Mouse (Mus musculus) forebrain, embryonic 14.5 days (tissue): ENCODE measurements around the gene Rbm15. TPM values are rescaled to one million over a fixed set of nuclear protein-coding genes. Genes with fewer than 3 reads are reported as not detected.

Source experiments
- ATAC-seq: fragments of 200-750 bp; cut with Nextera tagmentation; 2 replicates; pipeline ENCODE4 v1.8.0; 2017; ENCODE audit warnings: mild to moderate bottlenecking, moderate library complexity
- DNase-seq: peaks from one replicate; pipeline ENCODE4 v3.0.0-alpha.2; 2015; ENCODE audit warnings: low spot score
- H3K27ac ChIP-seq: fragments of 300-500 bp; sonication (generic); 2 replicates; pipeline ENCODE4 v1.5.1; 2014; ENCODE audit warnings: low read depth, mild to moderate bottlenecking, control low read depth, low read length, moderate library complexity
- H3K27me3 ChIP-seq: fragments of 300-500 bp; sonication (generic); replicated peaks from 2 replicates; pipeline ENCODE4 v1.6.1; 2014; ENCODE audit warnings: low read length, control low read depth, mixed read lengths; ENCODE audit not compliant: control insufficient read depth, insufficient read depth
- H3K36me3 ChIP-seq: fragments of 300-500 bp; sonication (generic); 2 replicates; pipeline ENCODE4 v1.6.1; 2014; ENCODE audit warnings: low read length, control low read depth; ENCODE audit not compliant: control insufficient read depth, insufficient read depth
- H3K4me1 ChIP-seq: fragments of 300-500 bp; sonication (generic); 2 replicates; pipeline ENCODE4 v1.6.1; 2014; ENCODE audit warnings: antibody characterized with exemption, low read length, control low read depth; ENCODE audit not compliant: control insufficient read depth, insufficient read depth
- H3K4me2 ChIP-seq: fragments of 300-500 bp; sonication (generic); 2 replicates; pipeline ENCODE4 v1.6.1; 2014; ENCODE audit warnings: mild to moderate bottlenecking, control low read depth, low read length
- H3K4me3 ChIP-seq: fragments of 300-500 bp; sonication (generic); 2 replicates; pipeline ENCODE4 v1.5.1; 2014; ENCODE audit warnings: low read depth, low read length, control low read depth
- H3K9ac ChIP-seq: fragments of 300-500 bp; sonication (generic); 2 replicates; pipeline ENCODE4 v1.6.1; 2014; ENCODE audit warnings: mild to moderate bottlenecking, low read length, control low read depth, moderate library complexity
- H3K9me3 ChIP-seq: fragments of 300-500 bp; sonication (generic); replicated peaks from 2 replicates; pipeline ENCODE4 v1.6.1; 2016; ENCODE audit warnings: low read length, control low read depth, mixed read lengths; ENCODE audit not compliant: control insufficient read depth
- WGBS: fragments of 180-500 bp; shearing (Covaris S2); extraction: QIAGEN DNeasy Blood & Tissue Kit; methylation state at CpG from one replicate; pipeline ENCODE4 v1.1.7; 2014; 5-methylcytosine and 5-hydroxymethylcytosine counted together
- polyA plus RNA-seq: library from polyadenylated mRNA; unstranded; fragments of >200 nt; fragmentation: Nextera tagmentation; extraction: Ambion mirVana; gene quantifications from 2 replicates; pipeline ENCODE4 v1.2.1, GENCODE M21; 2014

Gene Rbm15
- polyA plus RNA-seq, 1 experiment from 2014 or later, result 9.1 TPM

DNA sequence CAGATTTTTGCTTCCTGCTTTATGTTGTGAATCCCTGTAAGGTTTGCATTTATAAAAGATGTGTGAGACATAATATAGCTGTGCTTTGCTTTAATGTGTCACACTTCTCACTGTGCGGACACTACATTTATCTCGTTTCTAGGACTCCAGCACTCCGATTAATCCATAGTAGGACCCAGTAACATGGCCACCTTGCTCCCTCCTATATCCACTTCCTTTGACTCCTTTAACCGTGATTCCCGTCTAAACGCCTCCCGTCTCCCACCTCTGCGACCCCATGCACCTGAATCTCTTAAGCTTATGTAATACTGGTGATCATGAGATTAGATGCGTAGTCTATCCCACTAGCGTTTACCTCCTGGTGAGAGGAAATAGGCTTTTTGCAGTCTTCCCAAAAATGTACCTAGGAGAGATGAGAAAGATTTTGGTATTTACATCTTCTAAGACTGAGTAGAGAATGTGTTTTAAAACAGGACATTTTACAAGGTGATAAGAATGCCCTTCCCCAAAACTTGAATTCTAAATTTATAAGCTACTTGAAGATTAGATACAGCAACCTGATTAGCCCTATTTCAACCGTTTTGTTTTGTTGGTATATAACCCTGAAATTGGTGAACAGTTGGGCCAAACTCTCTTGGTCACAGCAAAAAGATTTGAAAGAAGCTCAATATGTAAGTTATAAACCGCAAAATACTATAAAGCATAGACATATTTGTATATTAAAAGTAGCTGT lies 895 bp upstream of the Rbm15 start:
- no peak for ATAC-seq
- no peak for DNase-seq
- 11% methylated on average over 12 of the region's 12 CpGs for WGBS
- Histone ChIP-seq H3K4me2 (peak overlapping the region; percentile 62), H3K4me3 (peak overlapping the region; percentile 96), H3K4me1 (peaks cover 21% of the 10 kb centered on the region), H3K27ac (peak overlapping the region; percentile 94), H3K9ac (peak overlapping the region; percentile 87), H3K36me3 (peaks cover 18% of the 10 kb centered on the region), H3K9me3 (no peaks in the 10 kb centered on the region), H3K27me3 (no peaks in the 10 kb centered on the region)

- Histone ChIP-seq H3K9me3 (no peaks in the 10 kb centered on the region), H3K4me3 (peak overlapping the region; percentile 96), H3K27ac (peak overlapping the region; percentile 94), H3K9ac (peak overlapping the region; percentile 87), H3K4me2 (peak overlapping the region; percentile 62), H3K27me3 (no peaks in the 10 kb centered on the region), H3K4me1 (peaks cover 21% of the 10 kb centered on the region), H3K36me3 (peaks cover 19% of the 10 kb centered on the region)
- whole genome bisulfite sequencing, result 0% methylated on average over 37 of the region's 37 CpGs
- DNase-seq (peak; percentile 100), ATAC-seq (peak; percentile 98)
Measured at GRCm38 (mm10) chr3:107332960-107333380, 503 bp downstream of the Rbm15 start.

- under 1% methylated on average over 75 of the region's 75 CpGs for WGBS
- H3K36me3 ChIP-seq, result peaks cover 22% of the 10 kb centered on the region
- H3K27ac ChIP-seq, result peak overlapping the region; percentile 87
- DNase-seq (peak; percentile 49), ATAC-seq (peak; percentile 7)
- peak overlapping the region; percentile 84 for H3K4me2 ChIP-seq
- peak overlapping the region; percentile 96 for H3K4me3 ChIP-seq
- H3K4me1 ChIP-seq, result peaks cover 21% of the 10 kb centered on the region
- H3K9ac ChIP-seq, result peak overlapping the region; percentile 86
- no peaks in the 10 kb centered on the region for H3K27me3 ChIP-seq
- H3K9me3 ChIP-seq, result no peaks in the 10 kb centered on the region
Measured at GRCm38 (mm10) chr3:107332127-107332959, 1.1 kb downstream of the Rbm15 start.

- peak overlapping the region; percentile 86 for H3K9ac ChIP-seq
- ATAC-seq, result no peak
- H3K9me3 ChIP-seq, result no peaks in the 10 kb centered on the region
- WGBS, result 23% methylated on average over 17 of the region's 17 CpGs
- peak overlapping the region; percentile 96 for H3K4me3 ChIP-seq
- no peak overlapping the region; the same call in 1 of the 2 replicates for H3K27ac ChIP-seq
- peak overlapping the region; percentile 84 for H3K4me2 ChIP-seq
- H3K27me3 ChIP-seq, result no peaks in the 10 kb centered on the region
- peaks cover 24% of the 10 kb centered on the region for H3K36me3 ChIP-seq
- peaks cover 21% of the 10 kb centered on the region for H3K4me1 ChIP-seq
- DNase-seq, result no peak
Measured at GRCm38 (mm10) chr3:107331746-107332126, 1.7 kb downstream of the Rbm15 start.

- no peak overlapping the region for H3K27ac ChIP-seq
- peaks cover 28% of the 10 kb centered on the region for H3K36me3 ChIP-seq
- DNase-seq (no peak), ATAC-seq (no peak)
- H3K9ac ChIP-seq, result peak overlapping the region; percentile 86
- peaks cover 23% of the 10 kb centered on the region for H3K4me1 ChIP-seq
- no peaks in the 10 kb centered on the region for H3K9me3 ChIP-seq
- peak overlapping the region; percentile 96 for H3K4me3 ChIP-seq
- no peaks in the 10 kb centered on the region for H3K27me3 ChIP-seq
- 85% methylated on average over 28 of the region's 28 CpGs for WGBS
- peak overlapping the region; percentile 84 for H3K4me2 ChIP-seq
Measured at GRCm38 (mm10) chr3:107330503-107331424, 2.7 kb downstream of the Rbm15 start.

DNA sequence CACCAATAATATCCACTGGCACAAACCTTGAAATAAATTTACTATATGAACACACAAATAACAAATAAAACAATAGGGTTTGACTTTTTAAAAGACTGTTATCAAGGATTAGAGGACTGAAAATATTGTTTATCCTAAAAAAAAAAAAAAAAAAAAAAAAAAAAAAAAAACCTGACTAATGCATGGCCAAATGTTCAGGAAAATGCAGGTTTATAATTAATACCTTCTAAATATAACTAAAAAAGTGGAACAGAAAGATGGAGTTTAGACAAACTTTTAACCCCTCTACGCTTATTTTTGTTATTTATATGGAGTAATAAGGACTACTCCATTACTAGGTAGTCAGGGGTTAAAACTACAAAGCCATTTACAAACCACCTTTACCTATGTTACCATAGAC lies 7.0 kb downstream of the Rbm15 start:
- no peak overlapping the region for H3K9ac ChIP-seq
- H3K27ac ChIP-seq, result no peak overlapping the region
- H3K9me3 ChIP-seq, result no peaks in the 10 kb centered on the region
- 91% methylated on average over 1 of the region's 1 CpGs for WGBS
- DNase-seq, result no peak
- H3K4me1 ChIP-seq, result peaks cover 43% of the 10 kb centered on the region
- no peak overlapping the region for H3K4me3 ChIP-seq
- H3K27me3 ChIP-seq, result no peaks in the 10 kb centered on the region
- peaks cover 45% of the 10 kb centered on the region for H3K36me3 ChIP-seq
- no peak for ATAC-seq
- H3K4me2 ChIP-seq, result no peak overlapping the region

DNA sequence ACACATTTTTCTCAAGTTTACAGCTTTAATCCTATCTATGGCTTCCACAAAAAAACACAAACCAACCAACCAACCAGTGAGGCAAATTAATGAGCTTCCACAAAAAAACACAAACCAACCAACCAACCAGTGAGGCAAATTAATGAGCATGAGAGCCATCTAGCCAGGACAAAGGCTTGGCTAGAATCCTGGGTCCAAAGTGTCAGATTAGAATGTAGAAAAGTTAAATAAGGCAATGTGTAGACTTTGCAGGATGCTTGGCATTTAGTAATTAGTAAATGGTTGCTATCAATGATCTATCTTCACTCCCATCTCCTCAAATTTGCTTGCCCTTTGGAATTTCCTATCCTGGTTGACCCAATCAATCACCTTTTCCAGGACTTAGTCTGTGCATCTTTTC lies 11.7 kb downstream of the Rbm15 start:
- Histone ChIP-seq H3K4me3 (no peak overlapping the region), H3K27me3 (no peaks in the 10 kb centered on the region), H3K36me3 (peaks cover 33% of the 10 kb centered on the region), H3K9me3 (no peaks in the 10 kb centered on the region), H3K4me2 (no peak overlapping the region), H3K4me1 (peaks cover 32% of the 10 kb centered on the region), H3K27ac (no peak overlapping the region), H3K9ac (no peak overlapping the region)
- DNase-seq (no peak), ATAC-seq (no peak)

DNA sequence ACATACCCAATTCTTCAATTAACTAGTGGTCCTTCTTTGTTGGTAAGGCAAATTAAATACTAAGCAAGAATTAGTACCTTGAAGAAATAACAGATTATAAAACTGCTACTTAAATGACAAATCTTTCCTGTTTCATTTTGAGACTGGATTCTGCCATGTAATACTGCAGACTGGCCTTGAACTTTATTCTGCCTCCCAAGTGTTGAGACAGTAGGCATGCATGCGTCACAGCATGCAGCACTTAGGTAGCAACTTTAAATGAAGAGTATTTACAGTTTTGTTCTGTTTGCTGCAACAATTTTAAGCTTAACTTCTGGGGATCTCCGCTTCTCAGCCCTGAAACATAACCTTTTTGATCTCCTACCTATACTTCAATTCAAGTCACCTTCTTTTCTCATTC lies 12.3 kb downstream of the Rbm15 start:
- no peak for ATAC-seq
- Histone ChIP-seq H3K36me3 (peaks cover 32% of the 10 kb centered on the region), H3K9me3 (no peaks in the 10 kb centered on the region), H3K27ac (no peak overlapping the region), H3K4me1 (peaks cover 32% of the 10 kb centered on the region), H3K9ac (no peak overlapping the region), H3K4me3 (no peak overlapping the region), H3K4me2 (no peak overlapping the region), H3K27me3 (no peaks in the 10 kb centered on the region)
- no peak for DNase-seq
- 90% methylated on average over 2 of the region's 2 CpGs for WGBS
